Mouse (Mus musculus) cerebellum, adult 11 months (tissue): ENCODE results near the gene Cib3.

ENCODE experiments used
- DNase-seq: peaks from one replicate; pipeline ENCODE4 v3.0.0; 2022

Cib3 gene

DNA sequence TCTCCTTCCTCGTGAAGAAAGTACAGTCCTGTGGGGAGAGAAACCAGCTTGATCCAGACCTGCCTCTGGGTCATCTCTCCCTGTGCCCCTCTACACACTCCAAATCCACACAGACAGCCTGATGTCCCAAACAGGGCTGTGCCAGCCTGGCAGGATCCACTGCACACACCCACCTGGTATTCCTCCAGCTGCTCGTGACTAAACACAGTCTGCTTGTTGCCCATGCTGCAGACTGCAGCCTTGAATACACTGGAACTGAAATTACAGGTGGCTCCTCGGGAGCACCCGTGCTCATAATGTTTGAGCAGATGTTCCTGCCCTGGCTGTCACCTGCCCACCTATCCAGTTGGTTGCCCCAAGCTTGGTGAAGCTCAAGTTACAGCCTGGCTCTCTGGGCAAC lies at the start of gene Cib3:
TSS of gene Cib3 (minus strand) at position 87 of the 400 bp plus-strand sequence.
- no peak for DNase-seq

GRCm38 (mm10) chr8:72261872-72262271 lies 49.2 kb upstream of the Cib3 start:
- DNase-seq = no peak

GRCm38 (mm10) chr8:72261431-72261830 lies 48.8 kb upstream of the Cib3 start:
- DNase-seq = no peak

DNA sequence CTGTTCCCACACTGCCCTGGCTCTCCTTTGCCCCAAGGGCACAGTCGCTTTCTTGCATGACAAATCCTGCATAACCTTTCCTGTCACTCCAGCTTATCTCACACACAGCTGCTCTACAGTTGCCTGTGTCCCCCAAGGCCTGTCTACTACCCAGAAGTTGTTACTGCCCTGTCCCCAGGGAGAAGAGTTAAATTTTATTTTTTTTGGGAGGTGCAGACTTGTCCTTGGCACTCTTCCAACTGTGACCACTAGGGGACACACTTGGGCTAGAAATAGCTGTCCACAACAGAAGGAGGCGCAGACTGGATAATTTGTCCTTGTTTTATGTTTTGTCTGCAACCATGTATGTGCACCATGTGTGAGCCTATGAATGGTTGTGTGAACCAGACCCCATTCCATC lies 48.4 kb upstream of the Cib3 start:
- no peak for DNase-seq

DNA sequence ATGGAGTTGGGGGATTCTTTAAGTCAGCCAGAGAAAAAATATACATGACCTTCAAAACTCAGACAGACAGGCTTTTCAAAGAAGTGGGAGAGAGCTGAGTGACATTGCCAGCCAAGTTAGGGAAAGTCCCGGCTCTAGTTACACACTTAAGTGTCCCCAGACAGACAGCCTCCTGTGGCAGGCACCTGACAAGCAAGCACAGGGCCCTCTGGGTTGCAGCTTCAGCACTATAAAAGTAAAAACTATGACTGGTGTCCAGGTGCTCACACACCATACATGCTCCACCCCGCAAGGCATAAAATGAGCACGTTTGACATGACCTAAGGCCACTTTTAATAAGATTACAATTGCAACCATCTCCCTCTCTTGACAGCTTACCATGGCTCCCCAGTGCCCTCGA lies 47.9 kb upstream of the Cib3 start:
- DNase-seq = no peak

DNA sequence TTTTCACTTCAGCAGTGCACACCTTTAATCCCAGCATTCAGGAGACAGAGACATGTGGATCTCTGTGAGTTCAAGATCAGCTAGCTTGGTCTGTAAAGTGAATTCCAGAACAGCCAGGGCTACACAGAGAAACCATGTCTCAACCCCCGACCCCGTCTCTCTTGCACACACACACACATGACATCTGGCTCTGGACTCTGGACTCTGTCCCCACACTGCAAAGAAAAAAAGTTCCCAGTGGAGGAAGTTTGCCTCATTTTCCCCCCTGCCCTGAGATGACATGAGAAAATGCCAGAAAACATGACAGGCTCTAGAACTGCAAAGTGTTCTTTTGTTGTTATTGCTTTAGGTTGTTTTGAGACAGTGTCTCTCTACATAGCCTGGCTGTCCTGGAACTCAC lies 47.2 kb upstream of the Cib3 start:
- no peak for DNase-seq

DNA sequence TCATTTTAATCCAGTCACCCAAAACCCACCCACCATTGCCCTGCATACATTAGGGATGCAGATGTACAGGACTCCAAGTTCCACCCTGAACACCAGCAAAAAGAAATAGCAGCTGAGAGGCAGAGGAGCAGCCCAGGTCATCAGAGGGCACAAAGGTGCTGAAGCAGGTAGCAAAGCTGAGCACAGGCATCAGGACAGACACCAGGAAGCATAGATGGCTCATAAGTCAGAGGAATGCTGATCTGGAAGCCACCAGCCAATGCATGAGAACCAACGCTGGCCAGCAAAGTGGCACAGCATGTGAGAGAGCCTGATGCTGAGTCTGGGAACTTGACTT lies 45.2 kb upstream of the Cib3 start:
- no peak for DNase-seq

DNA sequence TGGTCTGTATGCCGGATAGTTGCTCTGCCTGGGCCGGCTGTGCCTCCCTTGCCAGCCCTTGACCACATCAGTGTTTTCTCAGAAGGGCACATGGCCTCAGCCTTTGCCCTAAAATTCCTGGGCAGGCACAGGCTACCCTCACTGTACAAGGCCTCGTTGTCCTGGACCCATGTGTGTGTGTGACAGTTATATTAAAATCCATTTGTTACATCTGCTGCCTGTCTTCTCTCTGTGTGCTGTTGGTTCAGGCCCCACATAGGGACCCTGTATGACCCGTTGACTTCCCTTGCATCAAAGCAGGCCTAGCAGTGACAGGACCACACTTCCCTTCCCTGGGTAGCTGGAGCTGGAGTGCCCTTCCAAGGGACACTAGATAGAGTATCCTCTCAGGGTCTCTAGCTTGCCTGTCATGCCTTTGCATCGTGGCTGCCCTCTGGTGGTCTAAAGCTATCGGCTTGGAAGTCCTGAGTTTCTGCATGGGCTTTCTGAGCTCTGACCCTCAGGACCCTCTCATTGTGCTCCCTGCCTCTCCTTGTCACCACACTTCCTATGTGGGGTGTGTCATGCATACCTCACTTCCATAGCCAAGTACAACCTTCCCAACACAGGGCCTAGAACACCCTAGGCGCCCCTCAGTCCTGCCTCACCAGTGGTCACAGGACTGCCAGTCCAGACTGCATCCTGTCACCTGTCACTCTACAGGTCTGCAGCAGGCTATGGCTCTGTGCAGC lies 44.7 kb upstream of the Cib3 start:
- DNase-seq = no peak

GRCm38 (mm10) chr8:72244610-72245009 lies 32.0 kb upstream of the Cib3 start:
- DNase-seq = no peak

GRCm38 (mm10) chr8:72242226-72242625 lies 29.6 kb upstream of the Cib3 start:
- DNase-seq = no peak

DNA sequence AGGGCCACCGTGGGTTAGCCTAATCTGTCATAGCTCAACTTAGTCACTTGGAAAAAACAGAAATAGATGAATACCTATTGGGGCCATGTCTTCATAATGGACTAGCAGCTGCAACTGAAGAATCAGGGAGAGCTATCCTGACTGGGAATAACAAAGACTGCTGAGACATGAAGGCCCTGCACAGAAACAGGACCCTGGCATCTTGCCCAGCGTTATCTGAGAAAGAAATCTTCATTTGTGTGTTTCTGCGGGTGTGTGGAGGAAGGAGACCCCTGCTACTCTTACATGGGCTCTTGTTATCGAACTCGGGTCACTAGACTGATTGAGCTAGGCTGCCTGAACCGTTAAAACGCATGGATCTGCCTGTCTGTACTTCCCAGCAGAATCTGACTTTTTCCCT lies 28.3 kb upstream of the Cib3 start:
- peak; percentile 23 for DNase-seq

GRCm38 (mm10) chr8:72240403-72240763 lies 27.7 kb upstream of the Cib3 start:
- DNase-seq = no peak

- DNase-seq = peak; percentile 97
Observed at GRCm38 (mm10) chr8:72239499-72240402, 27.1 kb upstream of the Cib3 start, which contains the start of gene Ap1m1. Gene Ap1m1 (plus strand): TSS chr8:72240018.

DNA sequence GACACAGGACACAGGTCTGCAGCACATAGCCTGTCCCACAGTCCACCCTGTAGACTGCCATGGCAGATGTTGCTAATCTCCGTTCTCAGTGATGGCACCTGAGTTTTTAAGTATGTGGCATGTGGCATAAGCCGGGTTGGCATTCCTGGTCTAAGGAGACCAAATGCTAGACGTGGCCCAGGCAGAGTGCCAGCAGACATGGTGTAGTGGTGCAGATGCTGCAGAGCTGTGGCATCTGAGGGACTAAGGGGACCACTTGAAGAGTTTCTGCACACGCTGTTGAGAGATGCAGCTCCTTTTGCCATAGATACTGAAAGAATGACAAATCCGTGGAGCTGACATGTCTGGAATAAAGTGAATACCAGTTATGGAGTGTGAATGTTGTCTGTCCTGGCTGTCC lies 10.0 kb upstream of the Cib3 start:
- DNase-seq = no peak

DNA sequence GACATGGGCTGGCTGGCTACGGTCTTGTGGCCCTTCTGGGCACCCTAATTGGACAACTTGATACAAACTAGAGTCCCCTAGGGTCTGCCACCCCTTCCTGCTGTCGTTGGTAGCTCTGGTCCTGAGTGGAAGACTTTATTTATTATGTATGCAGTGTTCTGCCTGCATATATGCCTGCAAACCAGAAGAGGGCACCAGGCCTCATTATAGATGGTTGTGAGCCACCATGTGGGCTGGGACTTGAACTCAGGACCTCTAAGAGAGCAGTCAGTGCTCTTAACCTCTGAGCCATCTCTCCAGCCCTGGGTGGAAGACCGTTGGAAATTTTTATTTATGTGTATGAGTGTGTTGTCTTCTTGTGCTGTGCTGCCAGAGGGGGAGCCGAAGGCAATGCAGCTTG lies 8.1 kb upstream of the Cib3 start:
- DNase-seq = no peak

- DNase-seq = peak; percentile 85
Observed at GRCm38 (mm10) chr8:72219541-72220363, 7.1 kb upstream of the Cib3 start, which contains the start of gene Fam32a. Gene Fam32a (plus strand): TSS chr8:72219730.

- no peak for DNase-seq
Observed at GRCm38 (mm10) chr8:72218781-72219540, 6.3 kb upstream of the Cib3 start.

DNA sequence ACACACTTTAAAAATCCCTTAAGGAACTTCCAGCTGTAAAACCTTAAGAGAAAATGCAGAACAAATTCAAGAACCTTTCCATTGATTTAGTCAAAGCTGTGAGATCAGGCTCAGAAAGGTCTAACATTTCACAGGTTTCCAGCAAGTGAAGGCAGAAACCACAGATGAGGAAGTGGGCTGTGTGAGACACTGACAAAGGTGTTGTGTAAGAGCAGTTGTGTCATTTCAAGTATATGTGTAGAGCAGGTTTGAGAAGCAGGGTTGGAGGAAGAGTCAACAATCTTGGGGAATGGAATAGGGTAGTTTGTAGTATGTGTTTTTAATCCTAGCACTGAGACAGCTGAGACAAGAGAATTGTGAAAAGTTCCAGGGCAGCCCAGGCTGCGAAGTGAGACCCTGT lies 3.2 kb upstream of the Cib3 start:
- DNase-seq = no peak

- DNase-seq = no peak
Observed at GRCm38 (mm10) chr8:72215060-72215459, 2.4 kb upstream of the Cib3 start.

DNA sequence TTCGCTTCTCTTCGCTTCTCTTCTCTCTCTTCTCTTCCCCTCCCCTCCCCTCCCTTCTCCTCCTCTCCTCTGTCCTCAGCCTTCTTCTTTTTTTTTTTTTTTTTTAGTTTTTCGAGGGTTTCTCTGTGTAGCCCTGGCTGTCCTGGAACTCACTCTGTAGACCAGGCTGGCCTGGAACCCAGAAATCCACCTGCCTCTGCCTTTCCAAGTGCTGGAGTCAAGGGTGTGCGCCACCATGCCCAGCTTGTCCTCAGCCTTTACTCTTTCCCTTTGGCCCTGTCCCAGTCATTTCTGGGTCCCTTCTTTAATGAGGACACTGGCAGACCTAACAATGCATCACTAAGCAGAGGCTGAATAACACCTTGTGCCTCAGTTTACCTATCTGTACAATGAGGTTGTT lies 899 bp upstream of the Cib3 start, which contains the start of gene Gm11034:
TSS of gene Gm11034 (minus strand) at position 101 of the 400 bp plus-strand sequence.
- no peak for DNase-seq

DNA sequence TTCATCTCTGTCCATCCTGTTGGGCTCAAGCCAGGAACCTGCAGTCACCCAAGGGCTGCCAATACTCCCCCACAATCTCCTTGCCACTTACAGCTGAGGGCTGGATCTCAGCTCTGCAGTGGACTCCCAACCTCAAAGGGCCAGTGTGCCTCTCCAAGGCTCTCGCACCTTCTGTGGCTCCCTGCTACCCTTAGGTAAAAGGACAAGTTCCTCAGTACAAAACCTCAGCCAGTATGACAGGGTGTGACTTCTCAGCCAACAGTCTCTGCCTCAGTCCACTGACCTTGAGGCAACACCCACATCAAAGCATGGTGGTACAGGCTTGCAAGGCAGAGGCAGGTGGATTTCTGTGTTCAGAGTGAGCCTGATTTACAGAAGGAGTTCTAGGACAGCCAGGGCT lies 791 bp downstream of the Cib3 start:
- DNase-seq = no peak

DNA sequence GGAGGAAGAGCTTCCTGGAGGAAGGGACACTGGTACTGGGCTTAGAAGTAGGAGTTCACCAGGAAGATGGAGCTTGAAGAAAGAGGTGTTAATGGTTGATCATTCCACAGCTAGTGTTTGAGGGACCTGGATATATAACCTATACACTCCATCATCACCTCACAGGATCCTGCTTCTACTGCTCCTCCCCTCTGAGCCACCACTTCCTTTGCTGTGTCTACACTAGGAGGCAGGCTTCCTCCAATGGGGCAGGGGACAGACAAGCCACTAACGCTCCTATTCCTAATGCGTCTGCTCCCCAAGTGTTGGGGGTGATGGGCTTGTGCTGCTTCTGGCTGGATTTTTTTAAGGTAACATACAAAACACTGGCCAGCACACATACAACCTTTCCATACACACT lies 1.9 kb downstream of the Cib3 start:
- no peak for DNase-seq

DNA sequence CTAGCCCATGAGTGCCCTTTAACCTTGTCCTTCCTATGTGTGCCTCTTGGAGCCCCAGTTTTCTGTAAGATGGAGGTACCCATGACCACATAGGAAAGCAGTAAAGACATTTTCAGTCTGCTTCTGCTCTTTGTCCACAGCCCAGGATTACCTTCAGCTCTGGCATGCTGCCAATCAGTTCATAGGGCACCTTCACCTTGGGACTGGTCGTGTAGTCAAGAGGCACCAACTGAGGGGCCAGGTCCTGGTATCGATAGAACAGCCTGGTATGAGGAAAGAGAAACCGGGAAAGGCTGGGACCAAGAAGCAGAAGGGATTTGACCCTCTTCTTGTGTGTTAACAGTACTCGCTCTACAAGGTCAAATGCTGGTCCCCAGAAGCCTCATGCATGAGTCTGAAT lies 2.4 kb downstream of the Cib3 start:
- no peak for DNase-seq
